Mouse (Mus musculus) G1E (cell line): ENCODE data around the gene Coro7. TPM values are rescaled to one million over a fixed set of nuclear protein-coding genes. Genes with fewer than 3 reads are reported as not detected.

Experiments used
- ATAC-seq: 2 replicates; pipeline ENCODE4 v1.8.0; 2016; ENCODE audit warnings: mild to moderate bottlenecking; ENCODE audit not compliant: insufficient number of reproducible peaks, poor library complexity, low FRiP score, severe bottlenecking; ENCODE audit errors: extremely low read depth
- DNase-seq: peaks from one replicate; pipeline ENCODE4 v3.0.0; 2012; ENCODE audit warnings: low spot score
- H3K27me3 ChIP-seq: 2 replicates; pipeline ENCODE4 v1.6.1; 2012; ENCODE audit warnings: mild to moderate bottlenecking, low read length, inconsistent platforms; ENCODE audit not compliant: insufficient read depth
- H3K36me3 ChIP-seq: replicated peaks from 2 replicates; pipeline ENCODE3; 2012; ENCODE audit warnings: mild to moderate bottlenecking, inconsistent platforms
- H3K4me1 ChIP-seq: 2 replicates; pipeline ENCODE4 v1.6.1; 2012; ENCODE audit warnings: low read depth, low read length, inconsistent platforms, mixed read lengths; ENCODE audit not compliant: insufficient read depth
- H3K4me3 ChIP-seq: 2 replicates; pipeline ENCODE4 v1.5.1; 2012; ENCODE audit warnings: low read depth, mild to moderate bottlenecking, inconsistent platforms, low read length, moderate library complexity, mixed read lengths
- H3K9me3 ChIP-seq: replicated peaks from 2 replicates; pipeline ENCODE4 v1.6.1; 2012; ENCODE audit warnings: inconsistent platforms
- CTCF ChIP-seq: IDR thresholded peaks from 2 replicates; pipeline ENCODE4 v1.5.1; 2012; ENCODE audit warnings: low read depth, low read length, inconsistent platforms, mixed read lengths
- GATA1 ChIP-seq: IDR thresholded peaks from 2 replicates; pipeline ENCODE4 v1.6.1; 2012; ENCODE audit warnings: borderline replicate concordance, low read length, inconsistent platforms, mixed read lengths
- GATA2 ChIP-seq: IDR thresholded peaks from 2 replicates; pipeline ENCODE4 v1.6.1; 2012; ENCODE audit warnings: low read depth, low read length, inconsistent platforms, borderline replicate concordance
- POLR2AphosphoS5 ChIP-seq: IDR thresholded peaks from 2 replicates; pipeline ENCODE4 v1.6.1; 2012; ENCODE audit warnings: low read depth, low read length, inconsistent platforms; ENCODE audit not compliant: insufficient replicate concordance
- TAL1 ChIP-seq: conservative IDR thresholded peaks from 2 replicates; pipeline ENCODE4 v1.6.1; 2012; ENCODE audit warnings: low read depth, low read length, inconsistent platforms, mixed read lengths
- polyA plus RNA-seq: library from polyadenylated mRNA; stranded (reverse); fragments of >175 nt; gene quantifications from 2 replicates; pipeline ENCODE4 v1.2.3, GENCODE M21; 2012
- total RNA-seq, 2 experiments: library from RNA; stranded (forward) in 1 of 2; stranded (reverse) in 1 of 2; fragments of 200-1000 nt in 1 of 2; fragments of >200 nt in 1 of 2; fragmentation: Nextera tagmentation in 1 of 2; gene quantifications; 2 replicates each; pipeline ENCODE4 v1.2.3; 2014 to 2017

Gene Coro7
- total and polyA plus RNA-seq, 3 experiments: 34.8 to 205 (median 94.3) TPM

GRCm38 (mm10) chr16:4648416-4649023 lies 31.1 kb downstream of the Coro7 start:
- ATAC-seq: no peak
- Histone ChIP-seq H3K27me3 (no peaks in the 10 kb centered on the region), H3K9me3 (no peaks in the 10 kb centered on the region), H3K36me3 (peaks cover 100% of the 10 kb centered on the region), H3K4me1 (0 out of 2 replicates have a peak, but pooled peaks cover 4% of the 10 kb centered on the region), H3K4me3 (no peak overlapping the region)
- no peak for DNase-seq
- TF ChIP-seq TAL1 (no peak), POLR2AphosphoS5 (no peak), CTCF (no peak)

- H3K36me3 ChIP-seq: peaks cover 100% of the 10 kb centered on the region
- H3K4me3 ChIP-seq: no peak overlapping the region
- DNase-seq: no peak
- H3K4me1 ChIP-seq: 0 out of 2 replicates have a peak, but pooled peaks cover 4% of the 10 kb centered on the region
- no peaks in the 10 kb centered on the region for H3K9me3 ChIP-seq
- TF ChIP-seq CTCF: no peak
- TF ChIP-seq TAL1: no peak
- TF ChIP-seq GATA1: no peak
- no peak for TF ChIP-seq GATA2
- no peak for TF ChIP-seq POLR2AphosphoS5
- ATAC-seq: no peak
- H3K27me3 ChIP-seq: no peaks in the 10 kb centered on the region
Observed at GRCm38 (mm10) chr16:4647651-4648141, 31.9 kb downstream of the Coro7 start.

GRCm38 (mm10) chr16:4646831-4647230 lies 32.7 kb downstream of the Coro7 start:
- H3K4me1 ChIP-seq: 0 out of 2 replicates have a peak, but pooled peaks cover 4% of the 10 kb centered on the region
- no peak overlapping the region for H3K4me3 ChIP-seq
- TF ChIP-seq CTCF (no peak), POLR2AphosphoS5 (no peak), TAL1 (no peak)
- H3K9me3 ChIP-seq: no peaks in the 10 kb centered on the region
- H3K36me3 ChIP-seq: peaks cover 100% of the 10 kb centered on the region
- DNase-seq (no peak), ATAC-seq (no peak)
- H3K27me3 ChIP-seq: no peaks in the 10 kb centered on the region

DNA sequence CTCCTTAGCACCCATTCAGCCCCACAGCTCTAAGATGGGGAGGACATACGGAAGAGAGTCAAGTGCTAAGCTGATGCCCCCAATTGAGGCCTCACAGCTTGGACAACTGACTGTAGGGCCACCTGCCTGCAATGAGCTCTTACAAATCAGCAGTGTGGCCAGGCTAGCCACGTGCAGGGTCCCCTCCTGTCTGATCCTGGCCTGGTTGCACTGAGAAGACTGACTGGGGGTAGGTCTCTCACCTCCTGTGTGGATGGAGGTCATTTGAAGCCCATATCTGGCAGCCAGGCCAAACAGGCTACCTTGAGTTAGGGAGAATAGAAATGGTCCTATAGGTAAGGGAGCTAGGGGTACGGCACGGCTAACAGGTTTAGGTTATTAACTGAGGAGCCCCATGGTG lies 33.7 kb downstream of the Coro7 start:
- Histone ChIP-seq H3K4me3 (no peak overlapping the region), H3K36me3 (peaks cover 100% of the 10 kb centered on the region), H3K9me3 (no peaks in the 10 kb centered on the region), H3K4me1 (peaks cover 8% of the 10 kb centered on the region), H3K27me3 (no peaks in the 10 kb centered on the region)
- TF ChIP-seq GATA2: no peak
- DNase-seq (no peak), ATAC-seq (no peak)

GRCm38 (mm10) chr16:4643670-4644419 lies 35.7 kb downstream of the Coro7 start:
- ATAC-seq (no peak), DNase-seq (no peak)
- no peak overlapping the region for H3K4me3 ChIP-seq
- TF ChIP-seq CTCF (no peak), GATA1 (no peak), TAL1 (no peak), POLR2AphosphoS5 (no peak), GATA2 (no peak)
- peaks cover 28% of the 10 kb centered on the region for H3K4me1 ChIP-seq
- no peaks in the 10 kb centered on the region for H3K27me3 ChIP-seq
- peaks cover 97% of the 10 kb centered on the region for H3K36me3 ChIP-seq
- no peaks in the 10 kb centered on the region for H3K9me3 ChIP-seq

- H3K27me3 ChIP-seq: no peaks in the 10 kb centered on the region
- no peak for TF ChIP-seq POLR2AphosphoS5
- TF ChIP-seq GATA1: no peak
- TF ChIP-seq GATA2: no peak
- no peak for TF ChIP-seq TAL1
- TF ChIP-seq CTCF: no peak
- H3K4me1 ChIP-seq: peaks cover 29% of the 10 kb centered on the region
- H3K36me3 ChIP-seq: peaks cover 97% of the 10 kb centered on the region
- no peak overlapping the region for H3K4me3 ChIP-seq
- no peak for DNase-seq
- no peaks in the 10 kb centered on the region for H3K9me3 ChIP-seq
- ATAC-seq: no peak
Observed at GRCm38 (mm10) chr16:4642937-4643336, 36.6 kb downstream of the Coro7 start.

DNA sequence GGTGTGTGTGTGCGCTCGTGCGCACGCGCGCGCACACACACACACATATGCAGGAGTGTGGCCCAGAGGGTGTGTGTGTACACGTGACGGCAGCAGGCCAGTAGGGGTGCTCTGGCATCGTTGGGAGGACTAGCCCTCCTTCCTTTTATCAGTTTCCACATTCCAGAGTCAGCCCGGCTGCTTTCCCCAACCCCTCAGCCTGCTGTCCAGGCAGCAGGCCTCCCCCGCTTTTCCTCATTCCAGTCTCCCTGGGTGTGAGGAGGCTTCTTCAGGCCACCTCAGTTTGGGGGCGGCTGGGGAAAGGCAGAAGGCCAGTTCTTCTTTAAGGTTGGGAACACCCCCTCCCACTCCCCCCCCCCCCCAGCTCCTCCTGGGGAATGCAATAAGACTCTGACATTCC lies 37.4 kb downstream of the Coro7 start:
- H3K36me3 ChIP-seq: peaks cover 97% of the 10 kb centered on the region
- H3K4me1 ChIP-seq: peaks cover 33% of the 10 kb centered on the region
- no peak overlapping the region for H3K4me3 ChIP-seq
- ATAC-seq (no peak), DNase-seq (no peak)
- no peaks in the 10 kb centered on the region for H3K27me3 ChIP-seq
- no peak for TF ChIP-seq CTCF
- TF ChIP-seq GATA2: no peak
- TF ChIP-seq GATA1: no peak
- no peak for TF ChIP-seq POLR2AphosphoS5
- TF ChIP-seq TAL1: no peak
- H3K9me3 ChIP-seq: no peaks in the 10 kb centered on the region
